Mouse (Mus musculus): ENCODE results near the gene Bag3. TPM values are rescaled to one million over a fixed set of nuclear protein-coding genes. Genes with fewer than 3 reads are reported as not detected.
A peak's percentile ranks its signal among the peaks of the same experiment; 100 is the strongest.

Bag3 gene
- polyA plus RNA-seq, 1 experiment from 2014 or later = 13.6 TPM

DNA sequence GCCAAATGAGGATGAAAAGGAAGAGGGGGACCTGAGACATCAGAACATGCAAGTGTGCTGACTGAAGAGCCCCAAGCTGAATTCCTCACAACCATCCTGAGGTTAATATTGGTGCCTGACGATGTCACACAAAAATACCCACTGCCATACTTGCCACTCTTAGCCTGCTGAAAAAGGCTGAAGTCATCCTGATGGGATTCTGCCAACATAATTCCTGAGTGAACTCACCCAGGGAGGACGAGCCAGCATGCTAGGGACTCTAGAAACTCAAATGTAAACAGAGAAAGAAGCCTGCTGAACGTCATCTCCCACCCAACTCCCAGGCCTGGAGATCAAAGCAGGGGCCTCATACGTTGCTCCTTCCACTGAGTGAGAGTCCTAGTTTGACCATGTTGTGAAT is 25.7 kb downstream of the Bag3 start:
- H3K4me3 ChIP-seq (ENCODE audit: low read depth, low read length) = no peak overlapping the region
- no peak overlapping the region for H3K4me2 ChIP-seq (ENCODE audit: low read length)
- peaks cover 42% of the 10 kb centered on the region for H3K36me3 ChIP-seq (ENCODE audit: control insufficient read depth, insufficient read depth, low read length)
- peaks cover 23% of the 10 kb centered on the region for H3K4me1 ChIP-seq (replicated peaks; ENCODE audit: control insufficient read depth, insufficient read depth, low read length)
- no peak overlapping the region for H3K9ac ChIP-seq (ENCODE audit: low read length)
- H3K9me3 ChIP-seq (ENCODE audit: control insufficient read depth, low read length) = no peaks in the 10 kb centered on the region
- ATAC-seq (replicated peaks; ENCODE audit: low FRiP score, low TSS enrichment, low read depth) (no peak), DNase-seq (ENCODE audit: low spot score) (no peak)
- 0 out of 2 replicates have a peak overlapping the region, but pooled peaks have one; percentile 24 for H3K27ac ChIP-seq (ENCODE audit: low read depth)
- H3K27me3 ChIP-seq (replicated peaks; ENCODE audit: control insufficient read depth, insufficient read depth, low read length) = no peaks in the 10 kb centered on the region
- 14% methylated on average over 4 of the region's 4 CpGs for WGBS

DNA sequence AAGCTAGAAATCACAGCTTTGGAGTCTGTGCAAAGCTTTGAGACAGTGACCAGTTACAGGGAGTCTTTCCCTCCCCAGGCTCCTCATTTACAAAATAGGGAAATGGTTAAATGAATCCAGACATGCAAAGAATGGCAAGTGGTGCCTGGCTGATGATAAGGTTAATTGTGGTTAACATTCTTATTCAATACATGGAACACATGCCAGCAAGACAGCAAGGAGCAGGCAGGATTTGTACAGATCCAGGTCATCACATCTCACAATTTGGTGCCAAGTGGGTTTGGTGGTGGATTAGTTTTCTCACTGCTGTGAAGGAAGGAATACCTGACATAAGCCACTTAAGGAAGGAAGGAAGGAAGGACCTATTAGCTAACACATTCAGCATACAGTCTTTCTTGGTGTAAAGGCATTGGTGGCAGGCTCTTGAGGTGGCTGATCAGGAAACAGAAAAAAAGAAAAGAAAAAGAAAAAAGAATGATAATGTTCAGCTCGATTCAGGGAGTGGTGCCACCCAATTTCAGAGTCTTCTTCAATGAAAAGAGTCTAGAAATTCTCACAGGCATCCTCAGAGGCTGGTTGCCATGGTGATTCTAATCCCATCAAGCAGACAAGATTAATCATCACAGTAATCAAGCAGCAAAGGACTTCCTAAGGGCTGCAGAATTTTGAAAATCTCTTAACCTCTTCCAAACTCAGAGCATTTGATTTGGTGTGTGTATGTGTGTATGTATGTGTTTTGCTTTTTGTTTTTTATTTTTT is 27.1 kb downstream of the Bag3 start:
- Histone ChIP-seq H3K27ac (ENCODE audit: low read depth) (no peak overlapping the region), H3K9me3 (ENCODE audit: control insufficient read depth, low read length) (no peaks in the 10 kb centered on the region), H3K36me3 (ENCODE audit: control insufficient read depth, insufficient read depth, low read length) (peaks cover 30% of the 10 kb centered on the region), H3K4me2 (ENCODE audit: low read length) (no peak overlapping the region), H3K27me3 (replicated peaks; ENCODE audit: control insufficient read depth, insufficient read depth, low read length) (no peaks in the 10 kb centered on the region), H3K4me3 (ENCODE audit: low read depth, low read length) (no peak overlapping the region), H3K4me1 (replicated peaks; ENCODE audit: control insufficient read depth, insufficient read depth, low read length) (peaks cover 23% of the 10 kb centered on the region), H3K9ac (ENCODE audit: low read length) (no peak overlapping the region)
- 39% methylated on average over 1 of the region's 1 CpGs for WGBS
- ATAC-seq (replicated peaks; ENCODE audit: low FRiP score, low TSS enrichment, low read depth) (no peak), DNase-seq (ENCODE audit: low spot score) (no peak)

DNA sequence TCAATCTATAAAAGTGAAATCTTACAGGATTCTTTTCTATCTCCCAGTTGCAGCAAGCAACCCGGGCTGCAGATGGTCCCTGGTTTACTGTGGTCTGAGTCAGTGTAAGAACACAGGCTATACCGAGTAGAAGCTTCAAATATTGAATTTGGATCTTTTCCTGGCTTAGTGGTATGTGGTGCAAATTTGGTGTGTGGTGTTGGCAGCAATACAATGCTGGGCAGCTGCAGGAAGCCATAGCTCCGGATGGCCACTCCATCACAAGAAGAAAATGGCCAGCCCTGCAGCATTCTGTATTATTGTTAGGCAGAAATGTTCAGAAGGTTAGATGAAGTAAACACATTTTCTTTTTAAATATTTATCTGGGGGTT is 27.7 kb downstream of the Bag3 start:
- no peak for DNase-seq (ENCODE audit: low spot score)
- WGBS = 38% methylated on average over 3 of the region's 3 CpGs
- H3K9ac ChIP-seq (ENCODE audit: low read length) = no peak overlapping the region

DNA sequence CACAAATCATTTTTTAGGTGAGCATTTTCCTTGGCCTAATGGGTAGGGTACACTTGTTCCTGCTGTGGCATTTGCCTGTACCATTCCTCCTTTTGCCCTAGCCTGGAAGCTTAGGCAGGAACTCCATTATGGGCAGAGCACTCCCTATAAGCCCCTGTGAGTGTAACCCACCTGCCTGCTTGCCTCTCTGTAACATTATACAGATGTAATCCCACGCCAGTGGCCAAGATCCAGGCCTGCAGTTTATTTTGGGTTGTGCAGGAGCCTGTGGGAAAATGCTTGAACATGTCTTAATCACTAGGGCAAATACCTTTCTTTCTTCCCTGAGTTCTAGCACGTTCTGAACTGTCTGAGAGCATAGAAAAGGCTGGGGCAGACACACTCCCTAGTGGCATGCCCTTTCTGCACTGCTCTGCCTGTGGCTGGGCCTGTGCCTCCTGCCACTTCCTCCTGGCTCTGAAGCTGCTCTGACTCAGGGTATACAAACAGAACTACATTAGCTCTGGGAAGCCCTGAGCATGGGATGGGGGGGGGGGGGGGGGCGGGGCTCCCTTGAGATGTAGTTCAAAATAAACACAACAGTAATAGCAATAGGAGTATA is 29.8 kb downstream of the Bag3 start:
- Histone ChIP-seq H3K4me2 (ENCODE audit: low read length) (no peak overlapping the region), H3K9me3 (ENCODE audit: control insufficient read depth, low read length) (no peaks in the 10 kb centered on the region), H3K27me3 (replicated peaks; ENCODE audit: control insufficient read depth, insufficient read depth, low read length) (no peaks in the 10 kb centered on the region), H3K36me3 (ENCODE audit: control insufficient read depth, insufficient read depth, low read length) (peaks cover 5% of the 10 kb centered on the region; the same call in 1 of the 2 replicates), H3K4me1 (replicated peaks; ENCODE audit: control insufficient read depth, insufficient read depth, low read length) (peaks cover 23% of the 10 kb centered on the region), H3K9ac (ENCODE audit: low read length) (no peak overlapping the region), H3K4me3 (ENCODE audit: low read depth, low read length) (no peak overlapping the region), H3K27ac (ENCODE audit: low read depth) (no peak overlapping the region)
- WGBS = 20% methylated on average over 3 of the region's 3 CpGs
- no peak for DNase-seq (ENCODE audit: low spot score)
- no peak for ATAC-seq (replicated peaks; ENCODE audit: low FRiP score, low TSS enrichment, low read depth)

More for the DNA sequence above, 27.7 kb downstream of the Bag3 start:
- H3K4me1 ChIP-seq (replicated peaks; ENCODE audit: control insufficient read depth, insufficient read depth, low read length) = peaks cover 23% of the 10 kb centered on the region
- H3K4me2 ChIP-seq (ENCODE audit: low read length) = no peak overlapping the region
- H3K36me3 ChIP-seq (ENCODE audit: control insufficient read depth, insufficient read depth, low read length) = peaks cover 24% of the 10 kb centered on the region
- no peak overlapping the region for H3K4me3 ChIP-seq (ENCODE audit: low read depth, low read length)
- ATAC-seq (replicated peaks; ENCODE audit: low FRiP score, low TSS enrichment, low read depth) = no peak
- no peaks in the 10 kb centered on the region for H3K9me3 ChIP-seq (ENCODE audit: control insufficient read depth, low read length)
- no peaks in the 10 kb centered on the region for H3K27me3 ChIP-seq (replicated peaks; ENCODE audit: control insufficient read depth, insufficient read depth, low read length)
- H3K27ac ChIP-seq (ENCODE audit: low read depth) = no peak overlapping the region

DNA sequence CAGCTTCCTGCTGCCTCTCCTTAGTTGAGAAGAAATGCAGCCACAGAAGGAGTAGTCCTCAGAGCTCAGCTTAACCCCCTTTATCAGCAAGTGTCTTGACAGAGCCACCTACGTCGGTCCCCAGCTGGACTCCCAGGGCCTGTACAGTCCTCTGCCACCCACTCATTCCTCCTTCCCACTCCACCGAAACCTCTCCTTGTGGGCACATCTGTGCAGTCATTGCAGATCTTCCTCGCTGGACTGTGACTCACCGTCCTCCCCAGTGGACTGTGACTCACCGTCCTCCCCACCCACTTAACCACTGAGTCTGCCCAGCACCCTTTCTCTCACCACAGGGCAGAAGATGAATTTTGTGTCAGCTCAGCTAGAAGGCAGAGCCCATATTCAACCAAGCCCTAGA is 31.1 kb downstream of the Bag3 start:
- Histone ChIP-seq H3K4me1 (replicated peaks; ENCODE audit: control insufficient read depth, insufficient read depth, low read length) (peaks cover 14% of the 10 kb centered on the region), H3K36me3 (ENCODE audit: control insufficient read depth, insufficient read depth, low read length) (no peaks in the 10 kb centered on the region), H3K9me3 (ENCODE audit: control insufficient read depth, low read length) (no peaks in the 10 kb centered on the region), H3K27me3 (replicated peaks; ENCODE audit: control insufficient read depth, insufficient read depth, low read length) (no peaks in the 10 kb centered on the region), H3K4me2 (ENCODE audit: low read length) (no peak overlapping the region), H3K9ac (ENCODE audit: low read length) (no peak overlapping the region), H3K27ac (ENCODE audit: low read depth) (no peak overlapping the region), H3K4me3 (ENCODE audit: low read depth, low read length) (no peak overlapping the region)
- no peak for DNase-seq (ENCODE audit: low spot score)
- WGBS = 86% methylated on average over 6 of the region's 6 CpGs
- no peak for ATAC-seq (replicated peaks; ENCODE audit: low FRiP score, low TSS enrichment, low read depth)

DNA sequence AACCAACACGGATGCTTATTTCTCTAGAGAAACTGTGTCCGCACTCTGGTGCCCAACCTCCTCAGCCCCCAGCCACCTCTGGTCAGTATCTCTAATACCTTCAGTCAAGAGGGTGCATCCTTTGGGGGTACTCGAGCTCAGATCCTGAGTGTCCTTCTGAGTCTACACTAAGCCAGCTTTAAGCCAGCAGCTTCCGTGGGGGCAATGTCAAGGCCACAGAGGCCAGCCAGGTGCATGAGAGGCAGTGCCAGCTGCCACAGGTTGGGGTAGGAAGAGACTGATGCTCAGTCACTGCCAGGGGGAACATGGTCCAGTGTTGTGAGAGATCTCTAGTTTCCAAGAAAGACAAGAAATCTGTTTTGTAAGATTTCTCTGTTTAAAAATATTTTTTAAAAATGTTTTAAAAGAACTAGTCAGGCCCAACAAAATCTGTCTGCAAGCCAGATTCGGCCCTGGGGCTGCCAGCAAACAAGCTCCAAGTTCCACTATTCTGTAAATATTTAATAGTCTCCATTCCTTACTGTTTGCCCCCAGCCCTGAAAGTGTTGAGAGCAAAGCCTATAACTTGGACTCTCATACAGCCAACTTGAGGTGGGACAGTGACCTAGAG is 31.8 kb downstream of the Bag3 start:
- Histone ChIP-seq H3K9ac (ENCODE audit: low read length) (no peak overlapping the region), H3K4me3 (ENCODE audit: low read depth, low read length) (no peak overlapping the region), H3K9me3 (ENCODE audit: control insufficient read depth, low read length) (no peaks in the 10 kb centered on the region), H3K27ac (ENCODE audit: low read depth) (no peak overlapping the region), H3K27me3 (replicated peaks; ENCODE audit: control insufficient read depth, insufficient read depth, low read length) (no peaks in the 10 kb centered on the region), H3K4me2 (ENCODE audit: low read length) (no peak overlapping the region), H3K36me3 (ENCODE audit: control insufficient read depth, insufficient read depth, low read length) (no peaks in the 10 kb centered on the region), H3K4me1 (replicated peaks; ENCODE audit: control insufficient read depth, insufficient read depth, low read length) (peaks cover 11% of the 10 kb centered on the region)
- WGBS = 79% methylated on average over 5 of the region's 5 CpGs
- DNase-seq (ENCODE audit: low spot score) (no peak), ATAC-seq (replicated peaks; ENCODE audit: low FRiP score, low TSS enrichment, low read depth) (no peak)

DNA sequence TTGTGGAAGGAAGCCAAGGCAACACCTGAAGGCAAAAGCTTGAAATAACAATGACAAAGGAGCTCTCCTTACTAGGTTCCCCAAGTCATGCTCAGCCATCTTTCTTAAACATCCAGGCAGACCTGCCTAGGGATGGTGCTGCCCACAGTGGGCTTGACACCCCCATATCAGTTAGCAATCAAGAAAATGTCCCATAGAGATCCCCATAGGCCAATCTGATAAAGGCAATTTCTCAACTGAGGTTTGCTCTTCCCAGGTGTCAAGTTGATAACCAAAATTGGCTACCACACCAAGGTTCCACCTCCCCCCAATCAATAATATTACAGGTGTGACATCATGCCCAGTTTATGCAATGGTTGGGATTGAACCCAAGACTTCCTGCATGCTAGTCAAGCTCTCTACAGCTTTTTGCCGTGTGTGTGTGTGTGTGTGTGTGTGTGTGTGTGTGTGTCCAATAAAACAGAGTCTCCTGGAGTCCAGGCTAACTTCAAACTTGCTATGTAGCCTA is 33.6 kb downstream of the Bag3 start:
- Histone ChIP-seq H3K36me3 (ENCODE audit: control insufficient read depth, insufficient read depth, low read length) (no peaks in the 10 kb centered on the region), H3K9me3 (ENCODE audit: control insufficient read depth, low read length) (no peaks in the 10 kb centered on the region), H3K4me3 (ENCODE audit: low read depth, low read length) (no peak overlapping the region), H3K27ac (ENCODE audit: low read depth) (no peak overlapping the region), H3K27me3 (replicated peaks; ENCODE audit: control insufficient read depth, insufficient read depth, low read length) (no peaks in the 10 kb centered on the region), H3K9ac (ENCODE audit: low read length) (no peak overlapping the region), H3K4me2 (ENCODE audit: low read length) (no peak overlapping the region), H3K4me1 (replicated peaks; ENCODE audit: control insufficient read depth, insufficient read depth, low read length) (no peaks in the 10 kb centered on the region)
- 89% methylated on average over 1 of the region's 1 CpGs for WGBS
- no peak for DNase-seq (ENCODE audit: low spot score)
- ATAC-seq (replicated peaks; ENCODE audit: low FRiP score, low TSS enrichment, low read depth) = no peak

DNA sequence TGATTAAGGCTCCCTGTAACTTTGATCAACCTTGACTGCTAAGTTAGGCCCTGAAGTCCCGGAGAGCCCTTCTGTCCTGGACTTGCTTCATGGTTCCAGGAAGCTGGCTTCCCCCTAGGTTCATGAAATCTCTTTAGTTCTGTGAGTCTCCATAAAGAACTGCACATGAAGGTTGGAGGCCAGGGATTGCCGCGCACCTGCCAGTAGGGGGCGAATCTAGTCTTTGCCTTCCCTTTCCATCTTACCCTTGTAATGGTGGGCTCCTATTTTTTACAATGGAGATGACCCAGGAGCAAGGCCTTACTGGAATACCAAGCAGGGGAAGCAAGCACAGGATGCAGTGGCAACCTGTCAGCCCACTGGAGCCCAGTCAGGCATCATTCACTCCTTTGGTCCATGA is 40.0 kb downstream of the Bag3 start:
- Histone ChIP-seq H3K4me3 (ENCODE audit: low read depth, low read length) (no peak overlapping the region), H3K9me3 (ENCODE audit: control insufficient read depth, low read length) (no peaks in the 10 kb centered on the region), H3K4me2 (ENCODE audit: low read length) (no peak overlapping the region), H3K36me3 (ENCODE audit: control insufficient read depth, insufficient read depth, low read length) (no peaks in the 10 kb centered on the region), H3K9ac (ENCODE audit: low read length) (no peak overlapping the region), H3K27ac (ENCODE audit: low read depth) (no peak overlapping the region), H3K27me3 (replicated peaks; ENCODE audit: control insufficient read depth, insufficient read depth, low read length) (no peaks in the 10 kb centered on the region), H3K4me1 (replicated peaks; ENCODE audit: control insufficient read depth, insufficient read depth, low read length) (no peaks in the 10 kb centered on the region)
- ATAC-seq (replicated peaks; ENCODE audit: low FRiP score, low TSS enrichment, low read depth) (no peak), DNase-seq (ENCODE audit: low spot score) (no peak)
- 53% methylated on average over 4 of the region's 4 CpGs for WGBS
